In the genomic region with DNA sequence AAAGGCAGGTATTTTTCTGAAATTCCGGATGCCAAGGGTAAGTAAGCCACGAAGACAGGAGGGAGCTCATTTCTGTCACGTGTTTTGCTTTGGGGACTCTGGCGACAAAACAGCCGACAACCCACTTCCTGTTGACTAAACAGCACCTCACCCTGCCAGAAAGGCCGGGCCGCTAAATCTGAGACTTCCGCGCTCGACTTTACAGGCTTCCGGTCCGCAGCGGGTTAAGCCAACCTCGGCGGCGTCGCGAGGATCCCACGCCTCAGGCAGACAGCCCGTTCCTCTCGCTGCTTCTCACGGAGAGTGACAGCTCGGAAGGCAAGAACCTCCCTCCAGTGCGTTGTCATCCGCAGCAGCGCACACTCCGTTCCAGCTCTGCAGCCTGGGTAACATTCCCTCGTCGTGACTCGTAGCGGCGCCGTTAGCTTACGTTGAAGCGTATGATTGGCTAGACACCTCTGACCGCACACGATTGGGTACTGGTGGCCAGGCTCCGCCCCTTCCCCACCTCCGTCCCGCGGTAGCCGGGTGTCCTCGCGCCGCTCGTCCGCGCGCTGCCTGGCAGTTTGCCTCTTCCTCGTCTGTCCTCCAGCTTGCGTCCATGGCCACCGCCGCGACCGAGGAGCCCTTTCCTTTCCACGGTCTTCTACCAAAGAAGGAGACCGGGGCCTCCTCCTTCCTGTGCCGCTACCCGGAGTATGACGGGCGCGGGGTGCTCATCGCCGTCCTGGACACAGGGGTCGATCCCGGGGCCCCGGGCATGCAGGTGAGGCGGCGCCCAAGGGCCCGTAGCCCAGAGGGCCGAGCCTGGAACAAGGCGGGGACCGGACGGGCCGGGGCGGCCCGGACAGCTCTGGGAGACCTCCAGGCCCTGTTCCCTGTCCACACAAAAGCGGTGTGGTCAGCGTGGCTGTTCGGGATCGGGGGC, we compare ENCODE assay signal across 8 mouse cellular contexts. TPM values are rescaled to one million over a fixed set of nuclear protein-coding genes. Genes with fewer than 3 reads are reported as not detected.
A peak's percentile ranks its signal among the peaks of the same experiment; 100 is the strongest.
DNase-seq lines count a peak whose midpoint lies in the region; ATAC-seq lines count a peak whose summit lies in the region.

TSS of gene Tpp2 (plus strand) at position 160 of the 928 bp plus-strand sequence.

- no peaks in the 10 kb centered on the region for H3K9me3 ChIP-seq in heart, embryonic 10.5 days
- no peaks in the 10 kb centered on the region for H3K9me3 ChIP-seq in kidney, embryonic 15.5 days (replicated peaks)

- no peaks in the 10 kb centered on the region for H3K36me3 ChIP-seq in heart, embryonic 10.5 days
- H3K36me3 ChIP-seq in kidney, embryonic 15.5 days, result 0 out of 2 replicates have a peak, but pooled peaks cover 3% of the 10 kb centered on the region

- peak within 1 kb of the TSS; percentile 88 for H3K9ac ChIP-seq in kidney, embryonic 15.5 days

- WGBS in heart, embryonic 10.5 days, result under 1% methylated on average over 81 of the region's 81 CpGs
- WGBS in kidney, embryonic 15.5 days, result under 1% methylated on average over 81 of the region's 81 CpGs

- no peaks in the 10 kb centered on the region for H3K27me3 ChIP-seq in heart, embryonic 10.5 days (ENCODE audit: insufficient read depth, poor library complexity, severe bottlenecking)
- no peaks in the 10 kb centered on the region for H3K27me3 ChIP-seq in kidney, embryonic 15.5 days

- peak within 1 kb of the TSS; percentile 67 for H3K4me2 ChIP-seq in kidney, embryonic 15.5 days

- ATAC-seq in erythroblast, adult 5-6 weeks (replicated peaks; ENCODE audit: low FRiP score, poor library complexity, severe bottlenecking), result peak; percentile 98
- peak; percentile 100 for ATAC-seq in kidney, embryonic 15.5 days (replicated peaks; ENCODE audit: low FRiP score)
- ATAC-seq in monocyte, adult 5-6 weeks (replicated peaks; ENCODE audit: insufficient number of reproducible peaks, low FRiP score, low TSS enrichment, poor library complexity, severe bottlenecking), result peak; percentile 99

- H3K4me1 ChIP-seq in heart, embryonic 10.5 days, result peaks cover 7% of the 10 kb centered on the region
- peaks cover 18% of the 10 kb centered on the region for H3K4me1 ChIP-seq in kidney, embryonic 15.5 days

- H3K27ac ChIP-seq in heart, embryonic 10.5 days, result peak within 1 kb of the TSS; percentile 98
- peak within 1 kb of the TSS; percentile 98 for H3K27ac ChIP-seq in kidney, embryonic 15.5 days

- DNase-seq in B cell, adult 2 months, result peak; percentile 92
- DNase-seq in brain, adult 2 months (ENCODE audit: low read depth, low spot score), result peak; percentile 100
- DNase-seq in heart, embryonic 10.5 days (ENCODE audit: low spot score), result peak; percentile 99
- DNase-seq in liver, result peak; percentile 96
- DNase-seq in spleen, postnatal 4 days (ENCODE audit: low spot score in 2 of 2), result peak; percentile 93 to 95

- peak within 1 kb of the TSS; percentile 99 for H3K4me3 ChIP-seq in heart, embryonic 10.5 days
- H3K4me3 ChIP-seq in kidney, embryonic 15.5 days (replicated peaks), result peak within 1 kb of the TSS; percentile 75

RNA-seq across cellular contexts. Expression of gene Tpp2, which starts in this region (rescaled TPM):
- 31.8 and 41.3 TPM in 2 replicates for total RNA-seq in erythroblast, adult 5-6 weeks (2015; ENCODE audit: low replicate concordance)
- total RNA-seq in erythroblast, adult 5-6 weeks (2017; ENCODE audit: low replicate concordance), result 26.9 and 33.2 TPM in 2 replicates
- polyA plus RNA-seq in heart, embryonic 10.5 days (2016; fragmentation: Nextera tagmentation; extraction: Ambion mirVana), result 57.6 and 63.8 TPM in 2 replicates
- 63.7 and 66.9 TPM in 2 replicates for polyA plus RNA-seq in kidney, embryonic 15.5 days (2015; fragmentation: Nextera tagmentation; extraction: Ambion mirVana)
- total RNA-seq in monocyte, adult 5-6 weeks (2017), result 149 to 236 TPM (median 155 TPM) in 3 replicates

Comparison
In these comparisons a context has a peak if more than half of its experiments do, and no peak if none do; other contexts are left out.
1. Peak in every context shown above with its lines: DNase-seq, ATAC-seq, H3K4me3 ChIP-seq and H3K27ac ChIP-seq.